9 mouse cellular contexts compared by ENCODE assay signal in the genomic region with DNA sequence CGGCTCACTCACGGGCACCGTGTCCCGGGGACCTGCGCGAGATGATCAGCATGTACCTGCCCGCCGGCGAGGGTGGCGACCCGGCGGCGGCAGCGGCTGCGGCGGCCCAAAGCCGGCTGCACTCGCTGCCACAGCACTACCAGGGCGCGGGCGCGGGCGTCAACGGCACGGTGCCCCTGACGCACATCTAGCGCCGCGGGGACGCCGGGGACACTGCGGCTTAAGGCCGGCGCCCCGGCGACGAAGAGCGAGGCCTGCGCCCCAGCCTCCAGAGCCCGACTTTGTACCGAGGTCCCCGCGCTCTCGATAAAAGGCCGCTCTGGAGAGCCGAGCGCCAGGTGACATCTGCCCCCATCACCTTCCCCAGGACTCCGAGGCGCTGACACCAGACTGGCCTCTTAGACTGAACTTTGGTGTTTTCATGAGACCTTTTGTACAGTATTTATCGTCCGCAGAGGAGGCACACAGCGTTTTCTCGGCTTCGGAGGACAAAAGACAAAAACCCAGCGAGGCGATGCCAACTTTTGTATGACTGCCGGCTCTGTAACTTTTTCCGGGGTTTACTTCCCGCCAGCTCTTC. TPM values are rescaled to one million over a fixed set of nuclear protein-coding genes. Genes with fewer than 3 reads are reported as not detected.
DNase-seq lines count a peak whose midpoint lies in the region; ATAC-seq and TF ChIP-seq lines count a peak whose summit lies in the region.
"Had no signal": no experiment of that assay in that cellular context is flagged by ENCODE, and none has a peak within 500 bp of the region (broad histone marks: within the 10 kb centered on the region; RNA-seq: fewer than 3 reads in every experiment).

No protein-coding gene starts in this region.

- H3K4me3 ChIP-seq in heart, embryonic 14.5 days (ENCODE audit: control insufficient read depth in 1 of 2, insufficient read depth in 1 of 2, low read depth in 1 of 2, low read length in 2 of 2): peak overlapping the region in 1 of 2 experiments; percentile 34; a peak in 2 of 4 replicates
- H3K4me3 ChIP-seq in cortical plate, adult 2 months (ENCODE audit: insufficient read depth, low read length): peak overlapping the region; percentile 44
- peak overlapping the region; percentile 78 for H3K4me3 ChIP-seq in hindbrain, embryonic 11.5 days (ENCODE audit: low read depth, low read length)
- H3K4me3 ChIP-seq in midbrain, embryonic 14.5 days (replicated peaks; ENCODE audit: low read depth, low read length): peak overlapping the region; percentile 55

- peaks cover 100% of the 10 kb centered on the region for H3K27me3 ChIP-seq in heart, embryonic 14.5 days (ENCODE audit: control insufficient read depth, insufficient read depth, low read length)
- peaks cover 44% of the 10 kb centered on the region for H3K27me3 ChIP-seq in hindbrain, embryonic 11.5 days (ENCODE audit: control insufficient read depth, insufficient read depth, low read length)
- peaks cover 29% of the 10 kb centered on the region for H3K27me3 ChIP-seq in midbrain, embryonic 14.5 days (ENCODE audit: control insufficient read depth, insufficient read depth, low read length)

- no peak for ATAC-seq in heart, embryonic 14.5 days (ENCODE audit: insufficient number of reproducible peaks, insufficient read depth, low FRiP score, low read depth)
- ATAC-seq in hindbrain, embryonic 11.5 days (ENCODE audit: low FRiP score): no peak
- no peak for ATAC-seq in midbrain, embryonic 14.5 days (ENCODE audit: low FRiP score, low TSS enrichment)

- no peak for TF ChIP-seq CTCF in cortical plate, adult 2 months (IDR thresholded peaks at IDR 0.05; ENCODE audit: extremely low read depth, insufficient read depth, low read length)

- DNase-seq in heart, postnatal 25 days (ENCODE audit: low spot score): no peak
- peak; percentile 70 for DNase-seq in hindbrain, embryonic 11.5 days (ENCODE audit: low spot score)
- DNase-seq in midbrain, embryonic 14.5 days: peak; percentile 57
- no peak for DNase-seq in urinary bladder, adult 2 months (ENCODE audit: low spot score)
- no peak for DNase-seq in adipocyte (ENCODE audit: low spot score)
- DNase-seq in spleen, adult 12 weeks (ENCODE audit: low spot score): no peak

- intact Hi-C loops in heart, postnatal 25 days (cut with DNase I): no loop called here

- H3K9me3 ChIP-seq in heart, embryonic 14.5 days (ENCODE audit: control insufficient read depth, low read length): no peaks in the 10 kb centered on the region
- no peaks in the 10 kb centered on the region for H3K9me3 ChIP-seq in hindbrain, embryonic 11.5 days (ENCODE audit: control insufficient read depth, low read length)
- H3K9me3 ChIP-seq in midbrain, embryonic 14.5 days (ENCODE audit: control insufficient read depth, low read length): no peaks in the 10 kb centered on the region

- 1% methylated on average over 47 of the region's 59 CpGs for WGBS in heart, embryonic 14.5 days
- WGBS in hindbrain, embryonic 11.5 days: under 1% methylated on average over 59 of the region's 59 CpGs
- WGBS in midbrain, embryonic 14.5 days: under 1% methylated on average over 59 of the region's 59 CpGs

- H3K4me1 ChIP-seq in heart, embryonic 14.5 days (ENCODE audit: control insufficient read depth in 2 of 2, insufficient read depth in 2 of 2, low read length in 2 of 2): peaks cover 4 to 23% of the 10 kb centered on the region in 2 experiments; a peak in 3 of 4 replicates
- H3K4me1 ChIP-seq in cortical plate, adult 2 months (ENCODE audit: control insufficient read depth, insufficient read depth, low read length): no peaks in the 10 kb centered on the region
- peaks cover 13% of the 10 kb centered on the region for H3K4me1 ChIP-seq in hindbrain, embryonic 11.5 days (replicated peaks; ENCODE audit: control insufficient read depth, insufficient read depth, low read length)
- H3K4me1 ChIP-seq in midbrain, embryonic 14.5 days (ENCODE audit: control insufficient read depth, insufficient read depth, low read length): peaks cover 27% of the 10 kb centered on the region; the same call in 1 of the 2 replicates

- H3K4me2 ChIP-seq in heart, embryonic 14.5 days (ENCODE audit: low read length): peak overlapping the region; percentile 45
- peak overlapping the region; percentile 62 for H3K4me2 ChIP-seq in hindbrain, embryonic 11.5 days (replicated peaks; ENCODE audit: low read depth, low read length)
- peak overlapping the region; percentile 64 for H3K4me2 ChIP-seq in midbrain, embryonic 14.5 days (ENCODE audit: low read length)

- no peak overlapping the region for H3K9ac ChIP-seq in heart, embryonic 14.5 days (ENCODE audit: low read length)
- peak overlapping the region; percentile 94 for H3K9ac ChIP-seq in hindbrain, embryonic 11.5 days (ENCODE audit: low read depth, low read length)
- H3K9ac ChIP-seq in midbrain, embryonic 14.5 days (replicated peaks; ENCODE audit: low read length): peak overlapping the region; percentile 72

- no peak for TF ChIP-seq POLR2A in cortical plate, adult 2 months (IDR thresholded peaks at IDR 0.05; ENCODE audit: extremely low read depth, insufficient read depth, low read length)

- H3K36me3 ChIP-seq in heart, embryonic 14.5 days (ENCODE audit: control insufficient read depth, insufficient read depth, low read length): no peaks in the 10 kb centered on the region
- no peaks in the 10 kb centered on the region for H3K36me3 ChIP-seq in hindbrain, embryonic 11.5 days (ENCODE audit: control insufficient read depth, insufficient read depth, low read length)
- H3K36me3 ChIP-seq in midbrain, embryonic 14.5 days (ENCODE audit: control insufficient read depth, insufficient read depth, low read length): no peaks in the 10 kb centered on the region

- no peak overlapping the region for H3K27ac ChIP-seq in heart, embryonic 14.5 days (replicated peaks in 1 of 2; ENCODE audit: control insufficient read depth in 1 of 2, insufficient read depth in 1 of 2, low read depth in 2 of 2, low read length in 2 of 2)
- peak overlapping the region; percentile 87 for H3K27ac ChIP-seq in cortical plate, adult 2 months (ENCODE audit: insufficient read depth, low read length)
- H3K27ac ChIP-seq in hindbrain, embryonic 11.5 days (ENCODE audit: low read depth, low read length): peak overlapping the region; percentile 94
- H3K27ac ChIP-seq in midbrain, embryonic 14.5 days (replicated peaks; ENCODE audit: low read depth, low read length): peak overlapping the region; percentile 86

RNA-seq across cellular contexts. Expression of gene Sox1, which starts 2.3 kb away (rescaled TPM):
- not detected in 2 replicates for polyA plus RNA-seq in heart, embryonic 14.5 days (2014; fragmentation: Nextera tagmentation; extraction: Ambion mirVana)
- not detected for total RNA-seq in heart, postnatal 25 days (2021)
- polyA plus RNA-seq in cortical plate, adult 2 months (2012; rRNA removed): 6.1 and 6.8 TPM in 2 replicates
- polyA plus RNA-seq in hindbrain, embryonic 11.5 days (2014; fragmentation: Nextera tagmentation; extraction: Ambion mirVana): 5.3 and 5.5 TPM in 2 replicates
- polyA plus RNA-seq in midbrain, embryonic 14.5 days (2014; fragmentation: Nextera tagmentation; extraction: Ambion mirVana): 3.4 and 3.8 TPM in 2 replicates
- polyA plus RNA-seq in urinary bladder, adult 2 months (2012; rRNA removed): not detected in 2 replicates
- total RNA-seq: CH12.LX had no signal

Comparison
In these comparisons a context has a peak if more than half of its experiments do, and no peak if none do; other contexts are left out.
1. H3K27ac ChIP-seq: peak in cortical plate, adult 2 months (single experiment), hindbrain, embryonic 11.5 days (single experiment) and midbrain, embryonic 14.5 days (single experiment); none in heart, embryonic 14.5 days (0 of 2).
2. DNase-seq: peak in hindbrain, embryonic 11.5 days (single experiment) and midbrain, embryonic 14.5 days (single experiment); none in heart, postnatal 25 days (single experiment), urinary bladder, adult 2 months (single experiment), adipocyte (single experiment) and spleen, adult 12 weeks (single experiment).
3. Peak in every context shown above with its lines, with median percentiles within 50 percentile points of each other: H3K4me2 ChIP-seq.